Mouse (Mus musculus) cerebellum, adult 2 months (tissue): ENCODE results near the gene Slc4a3.

ENCODE experiments used
- CTCF ChIP-seq: fragments of 200-500 bp; IDR thresholded peaks from 2 replicates; pipeline ENCODE4 v1.5.1; 2011; ENCODE audit warnings: low read depth, mild to moderate bottlenecking, control low read depth, low read length, moderate library complexity, borderline replicate concordance; ENCODE audit not compliant: insufficient read depth
- POLR2A ChIP-seq: fragments of 200-500 bp; IDR thresholded peaks from 2 replicates; pipeline ENCODE4 v1.6.1; 2011; ENCODE audit warnings: low read length, control low read depth, borderline replicate concordance; ENCODE audit not compliant: insufficient read depth

DNA sequence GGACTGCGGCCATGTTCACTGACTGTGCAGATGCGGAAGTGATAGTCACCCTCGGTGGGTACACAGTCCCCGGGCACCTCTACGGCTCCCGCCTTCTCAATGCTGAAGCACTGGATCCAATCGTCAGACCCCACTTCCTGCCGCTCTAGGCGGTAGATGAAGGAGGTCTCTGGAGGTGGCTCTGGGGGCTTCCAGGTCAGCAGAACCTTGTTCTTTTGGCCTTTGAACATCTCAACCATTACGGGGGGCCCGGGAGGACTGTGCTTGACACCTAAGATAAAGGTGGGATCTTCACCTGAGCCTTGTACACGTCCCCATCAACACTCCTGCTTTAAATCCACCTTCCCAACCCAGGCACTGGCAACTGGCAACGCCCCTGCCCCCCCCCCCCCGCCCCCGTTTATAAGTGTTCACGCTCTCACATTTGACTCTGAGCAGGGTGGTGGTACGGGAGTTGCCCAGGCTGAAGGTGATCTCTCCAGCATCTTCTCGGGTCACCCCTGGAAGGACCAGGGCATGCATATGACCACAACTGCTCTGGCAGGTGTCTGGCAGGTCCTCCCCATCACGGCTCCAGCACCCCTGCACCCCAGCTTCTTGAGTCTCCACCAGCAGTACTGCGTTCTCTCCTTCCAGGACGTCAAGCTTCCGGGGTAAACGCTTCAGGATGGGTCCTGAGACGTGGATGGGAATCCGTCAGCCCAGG lies 43.0 kb upstream of the Slc4a3 start:
- TF ChIP-seq CTCF (no peak), POLR2A (no peak)
